Mouse (Mus musculus) liver, embryonic 15.5 days (tissue): ENCODE data around the gene C1ql4. TPM values are rescaled to one million over a fixed set of nuclear protein-coding genes. Genes with fewer than 3 reads are reported as not detected.
A peak's percentile ranks its signal among the peaks of the same experiment; 100 is the strongest.

Source experiments
- ATAC-seq: fragments of 200-750 bp; cut with Nextera tagmentation; 2 replicates; pipeline ENCODE4 v1.8.0; 2017; ENCODE audit warnings: moderate number of reproducible peaks, mild to moderate bottlenecking, moderate library complexity; ENCODE audit not compliant: insufficient read depth
- H3K27ac ChIP-seq: fragments of 300-500 bp; sonication (generic); replicated peaks from 2 replicates; pipeline ENCODE4 v1.5.1; 2015; ENCODE audit warnings: mild to moderate bottlenecking, inconsistent platforms
- H3K27me3 ChIP-seq: fragments of 300-500 bp; sonication (generic); 2 replicates; pipeline ENCODE4 v1.6.1; 2015; ENCODE audit warnings: mild to moderate bottlenecking, inconsistent platforms
- H3K36me3 ChIP-seq: fragments of 300-500 bp; sonication (generic); replicated peaks from 2 replicates; pipeline ENCODE4 v1.6.1; 2015; ENCODE audit warnings: moderate library complexity, mild to moderate bottlenecking, inconsistent platforms
- H3K4me1 ChIP-seq: fragments of 300-500 bp; sonication (generic); replicated peaks from 2 replicates; pipeline ENCODE4 v1.6.1; 2015; ENCODE audit warnings: inconsistent platforms
- H3K4me2 ChIP-seq: fragments of 300-500 bp; sonication (generic); 2 replicates; pipeline ENCODE4 v1.6.1; 2015; ENCODE audit warnings: moderate library complexity, mild to moderate bottlenecking, inconsistent platforms
- H3K4me3 ChIP-seq: fragments of 300-500 bp; sonication (generic); replicated peaks from 2 replicates; pipeline ENCODE4 v1.5.1; 2015; ENCODE audit warnings: mild to moderate bottlenecking, inconsistent platforms
- H3K9ac ChIP-seq: fragments of 300-500 bp; sonication (generic); 2 replicates; pipeline ENCODE4 v1.6.1; 2015; ENCODE audit warnings: moderate library complexity, mild to moderate bottlenecking, inconsistent platforms
- H3K9me3 ChIP-seq: fragments of 300-500 bp; sonication (generic); replicated peaks from 2 replicates; pipeline ENCODE4 v1.6.1; 2016; ENCODE audit warnings: inconsistent platforms
- WGBS: fragments of 180-500 bp; shearing (Covaris S2); methylation state at CpG from one replicate; pipeline ENCODE4 v1.1.7; 2015; ENCODE audit warnings: mixed read lengths; ENCODE audit not compliant: insufficient replicate concordance; 5-methylcytosine and 5-hydroxymethylcytosine counted together
- microRNA-seq: library from miRNA; unstranded; fragments of <30 nt; microRNA quantifications from one replicate; pipeline ENCODE4, GENCODE M21; 2016
- polyA plus RNA-seq: library from polyadenylated mRNA; unstranded; fragments of >200 nt; fragmentation: Nextera tagmentation; extraction: Ambion mirVana; gene quantifications from 2 replicates; pipeline ENCODE4 v1.2.1, GENCODE M21; 2015

The C1ql4 gene
- polyA plus RNA-seq, 1 experiment from 2014 or later: not detected

- Histone ChIP-seq H3K27me3 (peaks cover 10% of the 10 kb centered on the region; the same call in 1 of the 2 replicates), H3K4me1 (peaks cover 32% of the 10 kb centered on the region), H3K4me2 (no peak overlapping the region), H3K9ac (no peak overlapping the region), H3K4me3 (no peak overlapping the region), H3K9me3 (no peaks in the 10 kb centered on the region), H3K27ac (no peak overlapping the region), H3K36me3 (peaks cover 25% of the 10 kb centered on the region)
- 61% methylated on average over 21 of the region's 21 CpGs for WGBS
- no peak for ATAC-seq
Observed at GRCm38 (mm10) chr15:99040920-99041856, 46.4 kb downstream of the C1ql4 start.

DNA sequence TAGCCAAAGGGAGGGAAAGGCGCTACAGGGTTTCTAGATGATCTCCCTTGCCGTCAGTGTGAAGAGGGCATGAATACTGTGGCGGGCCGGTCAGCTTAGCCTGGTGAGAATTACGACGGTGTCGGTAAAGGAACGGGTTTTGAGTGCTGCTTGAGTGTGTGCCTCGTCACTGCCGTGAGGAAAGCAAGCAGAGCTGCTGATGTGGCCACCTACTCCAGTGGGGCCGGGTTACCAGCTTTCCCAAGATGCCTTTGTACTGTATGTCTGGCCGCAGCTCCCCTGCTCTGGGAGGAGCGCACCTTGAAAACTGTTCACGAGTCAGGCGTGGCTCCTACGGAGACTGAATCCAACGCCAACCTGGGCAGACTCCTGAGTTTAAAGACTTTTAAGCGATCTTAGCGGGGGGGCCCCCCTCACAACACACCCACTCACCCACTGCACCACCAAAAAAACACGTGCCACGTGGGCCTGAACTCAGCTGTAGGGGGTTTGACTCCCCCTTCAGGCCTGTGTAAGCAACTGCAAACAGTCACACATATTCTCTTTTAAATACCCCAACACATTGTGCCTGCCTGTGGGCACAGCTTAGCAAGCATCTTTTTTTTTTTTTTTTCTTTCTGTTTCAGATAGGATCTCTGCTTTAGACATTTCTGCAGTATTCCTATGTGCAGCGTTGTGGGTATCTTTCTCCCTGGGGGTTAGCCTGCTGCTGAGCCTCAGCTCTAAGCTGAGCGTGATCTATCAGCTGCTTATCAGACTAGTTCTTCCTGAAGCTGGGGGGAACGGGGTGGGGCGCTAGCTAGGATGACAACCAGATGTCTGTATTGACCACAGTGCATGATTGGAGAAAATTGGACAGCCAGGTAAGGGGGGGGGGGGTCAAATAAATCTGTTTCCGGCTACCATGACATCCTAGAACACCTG, 47.4 kb downstream of the C1ql4 start:
- no peak overlapping the region for H3K4me3 ChIP-seq
- no peak overlapping the region for H3K4me2 ChIP-seq
- no peaks in the 10 kb centered on the region for H3K9me3 ChIP-seq
- H3K27ac ChIP-seq: no peak overlapping the region; the same call in 1 of the 2 replicates
- no peak overlapping the region for H3K9ac ChIP-seq
- H3K27me3 ChIP-seq: peaks cover 10% of the 10 kb centered on the region; the same call in 1 of the 2 replicates
- ATAC-seq: no peak
- H3K36me3 ChIP-seq: peaks cover 35% of the 10 kb centered on the region
- WGBS: 58% methylated on average over 26 of the region's 26 CpGs
- H3K4me1 ChIP-seq: peaks cover 41% of the 10 kb centered on the region

DNA sequence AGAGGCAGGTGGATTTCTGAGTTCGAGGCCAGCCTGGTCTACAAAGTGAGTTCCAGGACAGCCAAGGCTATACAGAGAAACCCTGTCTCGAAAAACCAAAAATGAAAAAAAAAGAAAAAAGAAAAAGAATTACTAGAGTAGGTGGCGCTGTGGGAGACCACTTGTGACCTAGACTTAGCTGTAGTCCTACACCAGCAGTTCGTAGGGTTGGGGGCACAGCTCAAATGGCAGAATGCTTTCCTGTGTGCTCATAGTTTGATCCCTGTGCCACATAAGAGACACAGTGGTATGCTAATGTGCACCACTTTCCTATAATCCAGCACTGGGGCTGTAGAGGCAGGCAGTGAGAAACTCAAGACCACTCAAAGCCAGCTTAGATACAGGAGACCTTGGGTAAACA, 48.3 kb downstream of the C1ql4 start:
- no peak overlapping the region for H3K27ac ChIP-seq
- H3K4me2 ChIP-seq: no peak overlapping the region
- H3K4me1 ChIP-seq: peaks cover 49% of the 10 kb centered on the region
- H3K36me3 ChIP-seq: peaks cover 44% of the 10 kb centered on the region
- no peak for ATAC-seq
- H3K9ac ChIP-seq: no peak overlapping the region
- WGBS: 66% methylated on average over 4 of the region's 4 CpGs
- peaks cover 10% of the 10 kb centered on the region; the same call in 1 of the 2 replicates for H3K27me3 ChIP-seq
- no peaks in the 10 kb centered on the region for H3K9me3 ChIP-seq
- H3K4me3 ChIP-seq: no peak overlapping the region

GRCm38 (mm10) chr15:99038797-99039196, 48.8 kb downstream of the C1ql4 start:
- Histone ChIP-seq H3K9me3 (no peaks in the 10 kb centered on the region), H3K27ac (no peak overlapping the region), H3K4me1 (peaks cover 51% of the 10 kb centered on the region), H3K36me3 (peaks cover 47% of the 10 kb centered on the region), H3K4me3 (no peak overlapping the region), H3K27me3 (peaks cover 10% of the 10 kb centered on the region; the same call in 1 of the 2 replicates), H3K4me2 (no peak overlapping the region), H3K9ac (no peak overlapping the region)
- WGBS: 85% methylated on average over 5 of the region's 5 CpGs
- ATAC-seq: no peak

DNA sequence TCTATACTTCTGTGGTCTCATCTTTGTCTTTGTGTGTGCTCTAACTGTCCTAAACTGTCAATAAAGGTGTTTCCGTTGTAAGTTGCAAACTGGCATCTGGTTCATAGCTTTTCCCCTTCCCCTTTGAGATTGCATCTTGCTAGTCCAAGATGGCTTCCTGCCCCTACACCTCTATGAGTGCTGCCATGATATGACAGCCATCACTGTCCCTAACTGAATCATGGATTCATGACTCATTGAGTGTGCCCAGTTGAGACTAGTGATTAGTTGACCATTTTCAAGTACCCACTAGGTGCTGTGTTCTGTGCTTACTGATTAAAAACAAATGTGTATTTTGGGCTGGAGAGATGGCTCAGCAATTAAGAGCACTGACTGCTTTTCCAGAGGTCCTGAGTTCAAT, 49.6 kb downstream of the C1ql4 start:
- Histone ChIP-seq H3K4me2 (no peak overlapping the region), H3K36me3 (peaks cover 54% of the 10 kb centered on the region), H3K27me3 (peaks cover 10% of the 10 kb centered on the region; the same call in 1 of the 2 replicates), H3K4me1 (peaks cover 59% of the 10 kb centered on the region), H3K9me3 (no peaks in the 10 kb centered on the region), H3K27ac (no peak overlapping the region), H3K4me3 (no peak overlapping the region), H3K9ac (no peak overlapping the region)
- no peak for ATAC-seq
- 85% methylated on average over 1 of the region's 1 CpGs for WGBS

- no peak for ATAC-seq
- no peak overlapping the region for H3K9ac ChIP-seq
- H3K4me2 ChIP-seq: no peak overlapping the region
- peaks cover 59% of the 10 kb centered on the region for H3K4me1 ChIP-seq
- peaks cover 65% of the 10 kb centered on the region for H3K36me3 ChIP-seq
- WGBS: 94% methylated on average over 8 of the region's 8 CpGs
- H3K27me3 ChIP-seq: peaks cover 2% of the 10 kb centered on the region; the same call in 1 of the 2 replicates
- H3K4me3 ChIP-seq: no peak overlapping the region
- H3K27ac ChIP-seq: no peak overlapping the region
- no peaks in the 10 kb centered on the region for H3K9me3 ChIP-seq
Observed at GRCm38 (mm10) chr15:99036249-99036905, 51.2 kb downstream of the C1ql4 start.

- no peaks in the 10 kb centered on the region for H3K27me3 ChIP-seq
- no peak for ATAC-seq
- 80% methylated on average over 4 of the region's 4 CpGs for WGBS
- no peak overlapping the region for H3K9ac ChIP-seq
- 0 out of 2 replicates have a peak overlapping the region, but pooled peaks have one; percentile 41 for H3K27ac ChIP-seq
- no peaks in the 10 kb centered on the region for H3K9me3 ChIP-seq
- no peak overlapping the region; the same call in 1 of the 2 replicates for H3K4me2 ChIP-seq
- peaks cover 65% of the 10 kb centered on the region for H3K36me3 ChIP-seq
- H3K4me3 ChIP-seq: no peak overlapping the region
- H3K4me1 ChIP-seq: peaks cover 51% of the 10 kb centered on the region
Observed at GRCm38 (mm10) chr15:99035431-99035830, 52.2 kb downstream of the C1ql4 start.

Small RNAs within 50 kb of the gene (microRNA-seq; reads per million reads assigned to microRNA genes)
- gene Mir6960: 4.1 reads per million, percentile 11 among the genes with 10 or more reads in this experiment

Other genes starting within 250 kb of the C1ql4 start
- 3.7 and 4.2 TPM in 2 replicates for gene Kmt2d, start 216.6 kb downstream of the C1ql4 start, polyA plus RNA-seq
- gene Rhebl1, start 193.3 kb downstream of the C1ql4 start, polyA plus RNA-seq: 2.9 and 3.0 TPM in 2 replicates
- gene Dhh, start 189.3 kb downstream of the C1ql4 start, polyA plus RNA-seq: 0.08 and 0.12 TPM in 2 replicates
- gene Lmbr1l, start 169.6 kb downstream of the C1ql4 start, polyA plus RNA-seq: 4.7 and 4.8 TPM in 2 replicates
- 1,053 and 1,106 TPM in 2 replicates for gene Tuba1b, start 153.3 kb downstream of the C1ql4 start, polyA plus RNA-seq
- gene Gm49450, start 134.3 kb downstream of the C1ql4 start, polyA plus RNA-seq: not detected in 2 replicates
- 71.7 and 75.1 TPM in 2 replicates for gene Tuba1a, start 134.1 kb downstream of the C1ql4 start, polyA plus RNA-seq
- 271 and 291 TPM in 2 replicates for gene Tuba1c, start 57.9 kb downstream of the C1ql4 start, polyA plus RNA-seq
- 0.83 and 1.2 TPM in 2 replicates for gene Prph, start 32.6 kb downstream of the C1ql4 start, polyA plus RNA-seq
- gene Troap, start 13.2 kb downstream of the C1ql4 start, polyA plus RNA-seq: 14.6 and 15.9 TPM in 2 replicates
- gene Dnajc22, start 5.4 kb upstream of the C1ql4 start, polyA plus RNA-seq: 18.1 and 21.5 TPM in 2 replicates
- gene Spats2, start 38.1 kb upstream of the C1ql4 start, polyA plus RNA-seq: 6.7 and 7.7 TPM in 2 replicates
- gene Kcnh3, start 137.0 kb upstream of the C1ql4 start, polyA plus RNA-seq: 0.12 and 0.30 TPM in 2 replicates
- 42.8 and 46.2 TPM in 2 replicates for gene Mcrs1, start 164.1 kb upstream of the C1ql4 start, polyA plus RNA-seq
- gene Prpf40b, start 207.3 kb upstream of the C1ql4 start, polyA plus RNA-seq: 6.6 and 8.8 TPM in 2 replicates
- not detected in 2 replicates for gene Fam186b, start 208.1 kb upstream of the C1ql4 start, polyA plus RNA-seq